Mouse (Mus musculus) lung, adult 18-20 months (tissue): ENCODE measurements around the gene Mindy4.

Experiments used
- DNase-seq, 2 experiments: peaks; one replicate each; pipeline ENCODE4 v3.0.0; 2022; ENCODE audit warnings: mixed read lengths in 2 of 2

Mindy4 gene

GRCm38 (mm10) chr6:55343446-55343845 is 140.3 kb downstream of the Mindy4 start:
- DNase-seq: peak in 1 of 2 experiments; percentile 3

DNA sequence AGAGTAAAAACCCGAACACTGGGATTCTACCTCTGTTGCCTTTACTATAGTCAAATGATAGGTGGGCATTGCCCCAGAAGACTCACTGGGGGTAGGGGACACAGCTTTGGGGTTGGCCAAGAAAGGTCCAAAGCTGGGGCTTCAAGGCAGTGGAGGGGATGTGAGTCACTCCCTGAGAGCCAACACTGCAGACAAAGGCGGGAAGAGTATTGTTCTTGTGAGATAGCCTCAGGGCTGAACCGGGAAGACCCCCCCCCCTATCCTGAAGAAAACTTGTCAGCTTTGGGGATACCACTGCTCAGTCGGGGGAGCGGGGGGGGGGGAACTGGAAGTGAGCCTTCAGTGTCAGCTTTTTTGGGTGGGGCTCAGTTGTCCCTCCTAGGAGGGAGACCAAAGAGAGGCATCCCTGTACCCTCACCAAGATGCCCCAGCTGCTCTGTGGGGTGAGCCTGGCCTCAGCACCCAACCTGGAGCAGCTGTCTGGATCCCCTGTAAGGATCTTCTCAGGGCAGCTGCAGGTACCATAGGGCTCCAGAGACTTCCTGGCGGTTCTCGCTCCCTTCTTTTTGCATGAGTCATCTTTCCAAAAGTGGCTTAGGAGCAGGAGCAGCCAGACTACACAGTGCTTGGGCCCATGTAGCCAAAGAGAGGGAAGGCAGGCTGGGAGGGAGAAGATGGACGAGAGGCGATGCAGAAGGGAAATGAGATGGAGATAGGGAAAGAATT is 141.3 kb downstream of the Mindy4 start:
- peak in 1 of 2 experiments; percentile 8 for DNase-seq

GRCm38 (mm10) chr6:55345264-55345663 is 142.1 kb downstream of the Mindy4 start:
- no peak for DNase-seq

GRCm38 (mm10) chr6:55346491-55346890 is 143.3 kb downstream of the Mindy4 start:
- DNase-seq: no peak

GRCm38 (mm10) chr6:55347711-55348571 is 144.8 kb downstream of the Mindy4 start:
- DNase-seq: no peak

DNA sequence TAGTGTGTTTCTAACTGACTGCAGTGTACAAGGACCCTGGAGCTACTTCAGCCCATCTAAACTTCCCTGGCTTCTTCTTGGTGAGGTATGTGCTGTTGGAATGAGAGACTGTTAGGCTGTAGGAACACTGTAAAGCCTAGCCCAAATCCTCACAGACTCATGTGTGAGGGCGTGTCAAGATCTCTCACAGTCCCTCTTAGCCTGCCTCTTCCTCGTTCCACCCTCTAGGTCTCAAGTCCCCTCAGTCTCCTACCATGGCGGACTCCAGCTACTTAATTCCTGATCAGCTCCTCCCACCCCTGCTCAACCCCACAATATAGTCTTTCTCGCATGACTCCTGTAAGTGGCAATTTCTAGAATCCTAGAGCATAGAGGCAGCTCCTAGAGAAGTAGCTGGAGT is 146.0 kb downstream of the Mindy4 start:
- DNase-seq: no peak

- DNase-seq: no peak
These were observed 147.3 kb downstream of the Mindy4 start for GRCm38 (mm10) chr6:55350383-55350952.

DNA sequence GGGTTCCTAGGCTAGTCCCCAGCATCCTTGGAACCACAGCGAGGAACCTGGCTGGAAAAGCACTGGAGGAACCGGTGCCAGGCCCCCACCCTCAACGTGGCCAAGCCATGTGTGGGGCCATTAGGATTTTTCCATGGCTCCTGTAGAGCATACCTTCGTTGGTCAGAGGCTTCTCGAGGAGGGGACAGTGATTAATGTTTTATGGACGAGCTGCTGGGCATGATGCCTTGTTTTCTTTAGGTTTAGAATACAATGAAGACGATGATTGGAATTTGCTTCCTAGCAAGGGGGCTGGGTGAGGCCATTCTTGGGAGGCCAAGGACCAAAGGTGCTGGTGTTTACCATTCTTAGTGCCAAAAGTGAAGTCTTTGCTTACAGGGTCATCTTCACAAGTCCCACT is 148.5 kb downstream of the Mindy4 start:
- no peak for DNase-seq

GRCm38 (mm10) chr6:55353711-55354445 is 150.7 kb downstream of the Mindy4 start:
- no peak for DNase-seq

- no peak for DNase-seq
These were observed 151.4 kb downstream of the Mindy4 start for GRCm38 (mm10) chr6:55354456-55355117.

GRCm38 (mm10) chr6:55355575-55355974 is 152.4 kb downstream of the Mindy4 start:
- DNase-seq: no peak

DNA sequence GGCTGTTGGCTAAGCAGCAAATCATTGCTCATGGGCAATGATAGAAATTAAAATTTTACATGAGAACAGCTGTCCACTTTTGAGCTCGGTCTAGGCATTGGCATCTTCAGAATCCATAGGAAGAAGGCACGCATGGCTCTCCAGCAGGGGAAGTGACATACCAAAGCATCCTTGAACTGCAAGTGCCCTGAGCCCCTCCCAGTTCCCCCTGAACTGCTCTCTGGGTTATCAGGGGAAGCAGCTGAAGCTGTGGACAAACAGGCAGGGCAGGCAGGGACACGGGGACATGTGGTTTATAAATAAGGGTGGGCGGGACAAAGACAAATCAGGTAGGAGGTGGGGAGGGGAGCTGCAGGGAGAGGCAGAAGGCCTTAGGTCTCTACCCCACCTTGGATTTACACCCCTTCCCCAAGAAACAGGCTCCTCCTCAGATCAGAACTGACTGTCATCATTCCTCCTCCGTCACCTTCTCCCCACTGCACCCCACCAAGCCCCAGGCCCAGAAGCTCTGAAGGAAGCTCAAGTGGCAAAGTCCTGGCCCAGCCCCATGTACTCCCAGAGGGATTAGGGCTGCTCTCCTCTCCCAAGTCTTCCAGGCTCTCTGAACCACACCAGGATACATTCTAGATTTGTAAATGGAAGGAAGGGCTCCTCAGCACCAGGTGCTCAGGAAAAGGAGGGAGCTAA is 153.0 kb downstream of the Mindy4 start:
- DNase-seq: peak in 1 of 2 experiments; percentile 56

DNA sequence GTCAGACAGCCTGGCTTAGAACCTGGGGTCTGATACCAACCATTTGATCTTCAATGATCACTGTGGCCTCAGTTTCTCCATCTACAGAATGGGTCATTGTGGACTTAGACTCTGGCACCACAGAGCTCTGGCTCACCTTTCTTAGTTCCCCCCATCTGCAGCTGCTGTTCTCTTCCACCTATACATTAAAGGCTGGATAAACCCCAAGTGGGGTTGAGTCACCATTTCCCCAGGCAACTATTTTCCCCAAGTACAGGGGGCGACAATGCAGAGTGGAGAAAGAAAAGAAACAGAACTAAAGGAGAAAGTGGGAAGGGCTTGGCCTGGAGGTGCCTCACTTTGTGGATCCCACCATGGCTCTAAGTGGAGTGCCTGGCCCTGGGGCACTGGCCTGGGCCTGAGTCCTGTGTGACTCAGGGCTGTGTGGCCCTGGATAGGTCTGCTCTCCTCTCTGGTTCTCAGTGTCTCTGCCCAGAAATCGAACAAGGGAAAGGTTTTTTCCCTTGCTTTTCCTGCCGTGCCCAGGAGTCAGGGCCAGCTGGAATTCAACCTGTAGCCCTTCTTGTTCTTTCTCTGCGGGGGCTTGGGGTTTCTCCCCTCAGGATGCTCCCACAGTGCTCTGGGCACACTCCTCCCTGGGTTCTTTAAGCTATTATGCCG is 153.9 kb downstream of the Mindy4 start:
- DNase-seq: no peak

GRCm38 (mm10) chr6:55357636-55358031 is 154.5 kb downstream of the Mindy4 start:
- no peak for DNase-seq

DNA sequence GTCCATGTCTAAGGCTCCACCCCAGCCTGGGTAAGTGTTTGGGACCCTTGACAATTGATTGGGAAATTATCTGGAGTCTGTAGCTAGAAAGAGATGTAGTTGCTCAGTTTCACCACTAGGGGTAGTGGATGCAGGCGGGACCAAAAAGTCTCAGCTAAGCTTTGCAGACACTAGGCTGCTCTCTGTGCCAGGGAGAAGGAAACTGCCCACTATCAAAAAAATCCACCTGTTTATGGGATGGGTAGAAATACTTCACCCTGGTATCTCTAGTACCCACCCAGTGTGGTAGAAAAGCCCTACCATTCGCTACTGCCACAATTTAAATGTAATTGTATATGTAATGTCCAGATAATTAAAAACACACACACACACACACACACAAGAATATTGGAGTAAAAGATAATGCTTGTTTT is 155.6 kb downstream of the Mindy4 start:
- no peak for DNase-seq

DNA sequence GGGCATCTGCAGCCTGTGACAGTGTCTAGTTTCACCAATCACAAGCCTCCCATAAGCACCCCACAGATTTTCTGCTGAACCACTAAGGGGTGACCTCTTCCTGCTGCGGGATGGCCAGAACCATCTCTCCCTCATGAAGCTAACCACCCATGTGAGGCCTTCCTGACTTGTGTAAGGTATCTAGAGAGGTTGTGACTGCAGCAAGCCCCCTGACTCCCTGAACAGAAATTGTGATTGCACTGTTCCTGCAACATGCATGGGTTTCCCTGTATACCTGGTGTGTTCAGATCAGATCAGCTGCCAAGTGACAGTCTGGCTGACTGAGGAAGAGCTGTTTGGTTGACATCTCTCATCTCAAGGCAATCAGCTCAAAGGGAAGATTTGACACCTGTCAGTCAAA is 159.5 kb downstream of the Mindy4 start:
- no peak for DNase-seq

DNA sequence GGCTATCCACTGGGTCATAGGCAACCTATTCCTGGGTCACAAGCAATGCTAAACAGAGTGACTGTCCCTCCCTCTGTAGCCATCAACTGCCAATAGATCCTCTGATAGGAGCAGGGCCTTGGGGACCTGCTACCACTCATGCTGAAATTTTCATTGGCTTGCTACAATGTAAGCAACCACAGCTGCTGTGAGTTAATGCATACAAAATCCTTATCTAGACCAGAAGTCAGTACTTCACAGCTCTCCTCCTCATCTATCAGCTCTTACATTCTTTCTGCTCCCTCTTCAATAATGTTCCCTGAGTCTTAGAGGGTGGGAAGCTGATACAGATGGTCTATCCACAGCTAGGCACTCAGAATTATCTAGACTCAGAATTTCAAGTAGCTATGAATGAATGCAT is 163.9 kb downstream of the Mindy4 start:
- DNase-seq: no peak
